Mouse (Mus musculus): ENCODE measurements around the gene Rapsn. TPM values are rescaled to one million over a fixed set of nuclear protein-coding genes. Genes with fewer than 3 reads are reported as not detected.

The Rapsn gene
- total and polyA plus RNA-seq, 3 experiments, result 0.10 TPM; not detected in 2

DNA sequence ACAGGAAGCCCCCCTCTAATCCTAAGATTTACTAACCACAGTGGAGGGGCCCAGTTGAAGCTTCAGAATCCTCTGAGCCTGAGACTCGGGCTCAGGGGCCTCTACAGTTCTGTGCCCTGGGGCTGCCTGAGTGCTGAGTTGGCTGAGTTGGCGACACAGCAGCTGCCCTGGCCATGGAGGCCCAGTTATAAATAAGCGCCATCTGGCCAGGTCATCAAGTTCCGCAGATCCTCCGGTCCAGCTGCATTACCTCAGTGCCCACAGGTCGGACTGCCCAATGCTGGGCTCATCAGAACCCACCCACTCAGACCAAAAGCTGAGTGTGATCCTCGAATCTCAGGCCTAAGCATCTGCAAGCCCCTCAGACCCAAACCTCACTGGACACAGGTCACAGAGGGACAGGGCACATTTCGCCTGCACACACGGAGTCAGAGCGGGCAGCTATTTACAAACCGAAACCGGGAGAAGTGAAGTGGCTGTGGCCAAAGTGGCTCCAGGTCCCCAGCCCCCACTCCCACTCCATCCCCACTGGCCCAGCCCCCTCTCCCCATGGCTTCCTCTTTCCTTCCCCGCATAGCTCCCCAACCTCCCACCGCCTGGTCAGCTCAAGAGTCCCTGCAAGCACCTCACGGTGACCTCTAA is 48.9 kb downstream of the Rapsn start:
- DNase-seq (ENCODE audit: low read depth, low spot score), result no peak
- Histone ChIP-seq H3K27me3 (ENCODE audit: control insufficient read depth in 1 of 2, insufficient read depth in 2 of 2, low read length in 2 of 2) (no peaks in the 10 kb centered on the region), H3K4me1 (ENCODE audit: control insufficient read depth in 1 of 2, insufficient read depth in 2 of 2, low read length in 2 of 2) (peaks cover 5 to 35% of the 10 kb centered on the region in 2 experiments), H3K79me2 (ENCODE audit: control insufficient read depth, insufficient read depth, low read length, poor library complexity) (peaks cover 1% of the 10 kb centered on the region; the same call in 1 of the 2 replicates), H3K9ac (ENCODE audit: control insufficient read depth, low read depth, low read length, poor library complexity, severe bottlenecking) (peak overlapping the region; percentile 70; the same call in 1 of the 2 replicates), H3K9me3 (replicated peaks; ENCODE audit: insufficient read depth, low read length) (no peaks in the 10 kb centered on the region), H3K4me3 (ENCODE audit: control insufficient read depth in 1 of 2, insufficient read depth in 1 of 2, low read depth in 2 of 2, low read length in 2 of 2) (no peak overlapping the region), H3K27ac (ENCODE audit: control insufficient read depth, low read depth, low read length) (peak overlapping the region; percentile 99), H3K36me3 (ENCODE audit: control insufficient read depth in 1 of 2, insufficient read depth in 2 of 2, low read length in 2 of 2) (peaks cover 0 to 28% of the 10 kb centered on the region in 2 experiments; a peak in 2 of 4 replicates)
- TF ChIP-seq CHD2 (IDR thresholded peaks at IDR 0.05; ENCODE audit: low read length) (peak; percentile 11; the same call in 1 of the 2 replicates), POLR2AphosphoS5 (IDR thresholded peaks at IDR 0.05; ENCODE audit: borderline replicate concordance, low read depth, low read length) (peak; percentile 98; the same call in 1 of the 2 replicates), BHLHE40 (IDR thresholded peaks at IDR 0.05; ENCODE audit: borderline replicate concordance, low read depth, low read length) (no peak), TBP (IDR thresholded peaks at IDR 0.05; ENCODE audit: low read depth, low read length) (no peak)

DNA sequence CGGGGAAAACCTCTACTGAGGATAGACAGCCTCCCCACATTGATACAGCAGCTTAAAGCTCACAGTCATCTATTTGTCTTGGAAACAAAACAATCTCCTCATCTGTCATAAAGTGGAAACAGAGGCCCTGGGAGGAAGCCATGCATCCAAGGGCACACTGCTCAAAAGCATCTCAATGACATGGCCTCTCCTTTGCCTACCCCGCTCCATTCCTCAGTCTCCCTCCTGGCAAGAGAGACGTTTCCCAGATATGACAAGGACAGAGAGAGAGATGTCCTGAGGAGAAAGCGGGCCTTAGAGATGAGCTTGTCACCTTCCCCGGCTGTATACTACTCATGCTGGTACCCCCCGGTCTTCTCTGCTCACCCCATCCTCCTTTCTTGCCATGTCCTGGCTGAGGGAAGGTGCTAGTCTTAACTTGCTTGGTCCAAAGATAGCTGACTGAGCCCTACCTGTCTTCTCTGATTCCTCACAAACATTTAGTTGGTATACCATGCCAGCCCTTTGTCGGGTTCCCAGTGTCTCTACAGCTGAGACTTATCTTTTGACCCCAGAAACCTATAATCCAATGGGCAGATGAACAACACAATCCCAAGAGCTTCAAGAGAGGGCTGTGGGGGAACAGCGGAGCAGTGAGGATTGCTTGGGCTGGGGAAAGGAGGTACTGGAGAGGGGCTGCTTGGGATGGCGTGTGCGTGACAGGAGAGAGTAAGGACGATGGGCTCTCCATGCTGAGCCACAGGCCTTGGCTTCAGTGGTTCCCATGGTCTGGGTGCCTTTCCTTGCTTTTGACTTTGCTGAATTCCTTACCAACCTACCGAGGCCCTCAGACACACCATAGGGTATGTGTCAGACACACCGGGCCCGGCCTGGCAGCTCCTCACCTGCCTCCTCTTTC is 50.3 kb downstream of the Rapsn start:
- Histone ChIP-seq H3K4me3 (ENCODE audit: control insufficient read depth in 1 of 2, insufficient read depth in 1 of 2, low read depth in 2 of 2, low read length in 2 of 2) (peak overlapping the region in 1 of 2 experiments; percentile 39; a peak in 3 of 4 replicates), H3K4me1 (ENCODE audit: control insufficient read depth in 1 of 2, insufficient read depth in 2 of 2, low read length in 2 of 2) (peaks cover 7 to 49% of the 10 kb centered on the region in 2 experiments), H3K27me3 (ENCODE audit: control insufficient read depth in 1 of 2, insufficient read depth in 2 of 2, low read length in 2 of 2) (no peaks in the 10 kb centered on the region), H3K36me3 (ENCODE audit: control insufficient read depth in 1 of 2, insufficient read depth in 2 of 2, low read length in 2 of 2) (peaks cover 0 to 43% of the 10 kb centered on the region in 2 experiments; a peak in 2 of 4 replicates), H3K27ac (ENCODE audit: control insufficient read depth, low read depth, low read length) (peak overlapping the region; percentile 99), H3K9ac (ENCODE audit: control insufficient read depth, low read depth, low read length, poor library complexity, severe bottlenecking) (peak overlapping the region; percentile 70), H3K79me2 (ENCODE audit: control insufficient read depth, insufficient read depth, low read length, poor library complexity) (peaks cover 1% of the 10 kb centered on the region; the same call in 1 of the 2 replicates), H3K9me3 (replicated peaks; ENCODE audit: insufficient read depth, low read length) (no peaks in the 10 kb centered on the region)
- DNase-seq (ENCODE audit: low read depth, low spot score), result no peak
- TF ChIP-seq TAL1 (IDR thresholded peaks at IDR 0.05; ENCODE audit: low read length), result no peak
- no peak for TF ChIP-seq MXI1 (IDR thresholded peaks at IDR 0.05; ENCODE audit: low read depth, low read length)
- TF ChIP-seq GATA1 (IDR thresholded peaks at IDR 0.05; ENCODE audit: low read depth, low read length), result no peak
- TF ChIP-seq TBP (IDR thresholded peaks at IDR 0.05; ENCODE audit: low read depth, low read length), result peak; percentile 37; the same call in 1 of the 2 replicates
- TF ChIP-seq MYB (IDR thresholded peaks at IDR 0.05; ENCODE audit: low read depth, low read length), result peak; percentile 11; the same call in 1 of the 2 replicates
- TF ChIP-seq BHLHE40 (IDR thresholded peaks at IDR 0.05; ENCODE audit: borderline replicate concordance, low read depth, low read length), result no peak; the same call in 1 of the 2 replicates
- no peak for TF ChIP-seq KAT2A (conservative IDR thresholded peaks at IDR 0.05; ENCODE audit: low read depth, low read length)
- TF ChIP-seq MAZ (IDR thresholded peaks at IDR 0.05; ENCODE audit: low read depth, low read length), result 0 out of 2 replicates have a peak, but pooled peaks have one; percentile 14
- TF ChIP-seq EP300 (IDR thresholded peaks at IDR 0.05; ENCODE audit: low read depth in 1 of 2, low read length in 2 of 2), result 0 out of 4 replicates have a peak, but pooled peaks of 1 of the 2 experiments have one; percentile 14
- no peak; the same call in 1 of the 2 replicates for TF ChIP-seq HCFC1 (IDR thresholded peaks at IDR 0.05; ENCODE audit: low read depth, low read length)
- TF ChIP-seq POLR2AphosphoS2 (IDR thresholded peaks at IDR 0.05; ENCODE audit: low read length), result no peak
- TF ChIP-seq USF1 (IDR thresholded peaks at IDR 0.05; ENCODE audit: low read depth, low read length), result no peak
- TF ChIP-seq SMC3 (IDR thresholded peaks at IDR 0.05; ENCODE audit: low read depth, low read length), result no peak; the same call in 1 of the 2 replicates
- TF ChIP-seq UBTF (IDR thresholded peaks at IDR 0.05; ENCODE audit: borderline replicate concordance, insufficient read depth, low read depth, low read length), result 0 out of 2 replicates have a peak, but pooled peaks have one; percentile 13
- TF ChIP-seq RAD21 (IDR thresholded peaks at IDR 0.05; ENCODE audit: low read depth, low read length), result no peak
- TF ChIP-seq ZMIZ1 (IDR thresholded peaks at IDR 0.05; ENCODE audit: low read depth, low read length), result no peak; the same call in none of the 2 replicates
- peak; percentile 16; the same call in 1 of the 2 replicates for TF ChIP-seq MAFK (IDR thresholded peaks at IDR 0.05; ENCODE audit: borderline replicate concordance, low read depth, low read length)
- no peak for TF ChIP-seq ELF1 (IDR thresholded peaks at IDR 0.05; ENCODE audit: low read depth, low read length)
- peak; percentile 48; the same call in 1 of the 2 replicates for TF ChIP-seq SIN3A (IDR thresholded peaks at IDR 0.05; ENCODE audit: low read length)
- no peak for TF ChIP-seq ZKSCAN1 (IDR thresholded peaks at IDR 0.05; ENCODE audit: low read depth, low read length)
- TF ChIP-seq POLR2AphosphoS5 (IDR thresholded peaks at IDR 0.05; ENCODE audit: borderline replicate concordance, low read depth, low read length), result peak; percentile 97
- TF ChIP-seq ZC3H11A (IDR thresholded peaks at IDR 0.05; ENCODE audit: low read depth, low read length), result no peak
- no peak; the same call in 1 of the 2 replicates for TF ChIP-seq NELFE (IDR thresholded peaks at IDR 0.05; ENCODE audit: low read depth, low read length)
- 0 out of 2 replicates have a peak, but pooled peaks have one; percentile 11 for TF ChIP-seq JUND (IDR thresholded peaks at IDR 0.05; ENCODE audit: low read depth, low read length)
- no peak for TF ChIP-seq POLR2A (IDR thresholded peaks at IDR 0.05; ENCODE audit: control insufficient read depth in 1 of 2, insufficient read depth in 1 of 2, low read depth in 1 of 2, low read length in 2 of 2, poor library complexity in 1 of 2)
- 0 out of 2 replicates have a peak, but pooled peaks have one; percentile 74 for TF ChIP-seq CHD1 (IDR thresholded peaks at IDR 0.05; ENCODE audit: low read depth, low read length)

Measured in MEL (cell line).